Mouse (Mus musculus) embryo, embryonic 9.5 days (tissue): Measurements from ENCODE around the gene Grasp.

Experiments
- DNase-seq: peaks from one replicate; pipeline ENCODE4 v3.0.0-alpha.2; 2017; ENCODE audit errors: extremely low spot score

Grasp gene

DNA sequence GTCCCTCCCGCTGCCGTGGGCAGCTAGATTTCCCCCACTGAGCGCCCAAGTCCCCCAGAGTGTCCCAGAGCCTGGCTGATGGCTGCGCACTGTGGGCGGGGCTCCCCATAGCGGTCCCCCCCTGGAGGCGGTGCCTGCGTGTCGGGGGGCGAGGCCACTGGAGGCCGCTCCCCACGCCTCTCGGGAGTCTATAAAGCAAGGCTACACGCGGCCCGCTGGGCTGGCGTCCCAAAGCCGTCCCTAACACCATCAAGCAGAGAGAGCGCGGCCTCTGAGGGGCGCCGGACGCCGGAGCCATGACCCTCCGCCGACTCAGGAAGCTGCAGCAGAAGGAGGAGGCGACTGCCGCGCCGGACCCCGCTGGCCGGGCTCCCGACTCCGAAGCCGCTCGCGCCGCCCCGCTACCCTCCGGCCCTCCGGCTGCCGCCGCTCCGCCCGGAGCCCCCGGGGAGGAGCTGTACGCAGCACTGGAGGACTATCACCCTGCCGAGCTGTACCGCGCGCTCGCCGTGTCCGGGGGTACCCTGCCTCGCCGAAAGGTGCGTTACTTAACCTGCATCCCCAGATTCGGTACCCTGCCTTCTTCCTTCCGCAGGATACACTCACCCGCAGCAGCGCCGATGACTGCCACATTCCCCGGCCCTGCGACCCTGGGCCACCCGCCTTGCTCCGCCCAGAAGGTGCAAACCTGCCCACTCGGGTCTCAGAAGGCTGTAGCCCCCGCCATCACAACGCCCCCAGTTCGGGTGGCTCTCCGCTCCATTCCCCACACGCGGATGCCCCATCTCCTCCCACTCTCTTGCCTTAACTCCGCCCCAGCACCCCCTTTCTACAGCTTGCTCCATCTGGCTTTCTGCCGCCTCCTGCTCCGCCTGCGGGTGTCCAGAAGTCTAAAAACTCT lies at the start of gene Grasp:
Gene Grasp (plus strand): TSS at position 183 of the 901 bp plus-strand sequence.
- DNase-seq = peak; percentile 88

DNA sequence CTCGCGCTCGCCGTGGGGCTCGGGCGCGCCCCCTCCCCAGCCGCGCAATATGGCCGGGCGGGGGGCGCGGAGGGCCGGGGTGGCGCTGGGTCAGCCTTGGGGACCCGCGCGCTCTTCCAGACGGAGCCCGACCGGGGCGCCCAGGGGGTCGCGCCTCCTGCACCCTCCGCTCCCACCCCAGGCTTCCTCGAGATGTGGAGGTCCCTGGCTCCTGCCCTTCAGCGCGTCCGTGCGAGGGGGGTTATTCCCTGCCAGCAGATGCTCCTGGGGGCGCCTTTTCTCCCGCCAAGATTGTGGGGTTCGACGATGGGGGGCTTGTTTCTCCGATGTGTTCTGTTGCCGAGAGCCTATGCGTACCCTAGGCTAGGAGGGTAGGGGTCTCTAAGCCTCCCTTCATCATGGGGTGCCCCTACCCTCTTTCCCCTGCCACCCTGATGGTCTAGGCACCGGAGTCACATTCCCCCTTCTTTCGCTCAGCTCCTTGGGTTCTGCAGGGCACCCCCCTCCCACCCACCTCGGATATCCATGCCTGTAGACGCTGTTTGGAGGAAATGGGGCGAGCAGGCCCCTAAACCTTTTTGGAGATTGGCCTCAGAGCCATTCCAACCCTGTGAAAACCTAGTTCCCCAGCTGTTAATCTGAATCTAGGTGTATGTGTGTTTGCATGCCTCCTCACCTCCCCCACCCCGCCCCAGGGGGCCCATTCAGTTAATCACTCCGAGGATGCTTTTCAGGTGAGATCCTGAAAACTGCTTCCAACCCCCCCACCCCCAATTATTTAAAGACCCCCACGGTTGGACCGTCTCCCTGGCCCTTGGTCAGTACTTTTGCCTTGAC lies 49.5 kb upstream of the Grasp start:
- DNase-seq = no peak

DNA sequence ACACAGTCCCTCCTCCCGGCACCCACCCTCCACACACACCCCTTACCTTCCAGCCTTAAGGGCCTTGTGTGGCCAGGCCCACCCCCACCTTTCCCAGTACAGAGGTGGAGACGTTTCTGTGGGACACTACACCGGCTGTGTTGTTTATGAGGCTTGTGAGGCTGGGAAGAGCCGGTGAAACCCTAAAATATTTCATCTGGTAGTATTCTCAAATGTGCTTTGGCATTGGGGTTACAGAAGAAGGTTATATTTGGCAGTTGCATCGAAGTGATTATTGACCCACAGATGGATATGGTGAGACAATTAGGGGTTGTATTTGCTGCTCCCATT lies 48.9 kb upstream of the Grasp start:
- DNase-seq = no peak

DNA sequence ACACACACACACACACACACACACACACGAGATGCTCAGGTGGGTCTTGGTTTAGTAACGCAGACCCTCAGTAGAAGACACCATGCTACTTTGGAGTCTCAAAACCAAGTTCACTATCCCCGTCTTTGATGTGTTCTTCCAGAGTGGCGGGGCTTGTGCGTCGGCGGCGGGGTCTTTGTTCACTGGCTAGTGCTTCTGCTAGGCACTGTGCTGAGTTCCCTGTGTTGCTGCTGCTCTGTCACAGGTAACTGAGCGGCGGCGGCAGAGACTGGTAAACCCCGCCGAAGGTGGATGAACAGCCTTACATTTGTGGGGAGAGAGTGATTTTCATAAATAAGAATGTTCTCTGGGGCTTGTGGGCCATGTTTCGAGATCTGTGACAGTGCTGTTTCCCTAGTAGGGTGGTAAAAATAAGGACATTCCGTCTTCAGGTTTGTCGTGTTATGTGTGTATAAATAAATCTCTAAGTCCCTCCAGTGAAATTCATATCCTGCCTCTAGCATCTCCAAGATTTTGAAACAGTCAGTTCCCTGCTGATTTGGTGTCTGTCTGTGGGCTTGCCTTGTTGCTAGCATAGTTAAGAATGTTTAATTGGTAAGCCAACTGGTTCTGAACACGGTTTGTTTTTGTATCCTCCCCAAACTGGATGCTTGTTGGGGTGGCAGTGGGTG lies 48.2 kb upstream of the Grasp start:
- DNase-seq = no peak

DNA sequence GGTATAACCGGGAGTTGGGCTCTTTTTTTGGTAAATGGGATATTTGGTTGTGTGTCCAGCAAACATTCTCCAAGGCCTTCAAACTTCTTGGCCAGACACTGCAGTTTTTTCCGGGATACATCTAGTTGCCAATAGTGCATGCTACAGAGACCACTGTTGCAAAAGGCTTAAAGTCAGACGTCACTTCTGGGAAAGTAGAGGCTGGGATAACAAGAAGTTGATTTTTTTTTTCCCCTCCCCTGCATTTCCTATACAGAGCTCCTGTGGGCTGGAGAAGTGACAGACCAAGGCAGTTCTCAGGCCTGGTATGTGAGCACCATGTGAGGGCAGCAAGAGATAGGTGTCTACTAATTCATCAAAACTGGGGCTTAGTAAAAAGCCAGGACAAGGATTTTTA lies 47.7 kb upstream of the Grasp start:
- DNase-seq = no peak

DNA sequence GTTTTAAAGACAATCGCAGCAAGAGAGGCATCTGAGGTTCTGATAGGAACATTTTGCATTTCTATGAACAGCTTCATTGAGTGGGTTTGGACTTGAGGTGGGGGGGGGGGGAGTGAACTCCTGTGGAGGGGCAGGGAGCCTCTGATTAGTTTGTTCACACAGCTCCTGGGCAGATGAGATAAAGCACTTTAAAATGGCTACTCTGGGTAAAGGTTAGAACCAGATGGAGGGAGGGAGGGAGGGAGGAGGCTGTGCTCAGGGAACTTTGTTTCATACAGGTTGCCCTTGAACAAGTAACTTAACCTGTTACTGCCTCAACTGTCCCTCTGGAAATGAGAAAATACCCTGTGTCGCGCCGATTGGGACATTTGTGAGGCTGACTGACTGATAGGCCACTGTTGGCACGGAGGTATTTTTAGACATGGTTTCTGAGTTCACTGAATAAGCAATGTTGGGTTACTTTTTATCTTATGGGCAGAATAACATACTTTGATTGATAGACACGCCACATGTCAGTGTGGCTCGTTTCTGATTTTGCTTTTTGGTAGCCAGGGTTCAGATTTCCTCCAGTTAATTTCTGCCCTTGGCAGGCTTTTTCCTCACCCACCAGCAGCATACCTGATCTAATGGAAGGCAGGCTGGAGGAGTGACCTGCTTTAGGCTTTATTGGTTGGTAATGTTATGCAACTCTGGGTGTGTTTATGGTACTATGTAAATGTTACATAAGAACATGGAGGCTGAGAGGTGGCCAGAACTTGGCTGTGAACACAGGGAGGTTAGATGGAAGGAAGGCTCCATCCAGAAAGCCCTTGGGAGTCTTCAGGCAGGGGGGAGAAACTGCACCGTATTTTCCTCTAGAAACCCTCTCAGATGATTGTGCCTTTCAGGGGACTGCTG lies 46.9 kb upstream of the Grasp start:
- DNase-seq = no peak

DNA sequence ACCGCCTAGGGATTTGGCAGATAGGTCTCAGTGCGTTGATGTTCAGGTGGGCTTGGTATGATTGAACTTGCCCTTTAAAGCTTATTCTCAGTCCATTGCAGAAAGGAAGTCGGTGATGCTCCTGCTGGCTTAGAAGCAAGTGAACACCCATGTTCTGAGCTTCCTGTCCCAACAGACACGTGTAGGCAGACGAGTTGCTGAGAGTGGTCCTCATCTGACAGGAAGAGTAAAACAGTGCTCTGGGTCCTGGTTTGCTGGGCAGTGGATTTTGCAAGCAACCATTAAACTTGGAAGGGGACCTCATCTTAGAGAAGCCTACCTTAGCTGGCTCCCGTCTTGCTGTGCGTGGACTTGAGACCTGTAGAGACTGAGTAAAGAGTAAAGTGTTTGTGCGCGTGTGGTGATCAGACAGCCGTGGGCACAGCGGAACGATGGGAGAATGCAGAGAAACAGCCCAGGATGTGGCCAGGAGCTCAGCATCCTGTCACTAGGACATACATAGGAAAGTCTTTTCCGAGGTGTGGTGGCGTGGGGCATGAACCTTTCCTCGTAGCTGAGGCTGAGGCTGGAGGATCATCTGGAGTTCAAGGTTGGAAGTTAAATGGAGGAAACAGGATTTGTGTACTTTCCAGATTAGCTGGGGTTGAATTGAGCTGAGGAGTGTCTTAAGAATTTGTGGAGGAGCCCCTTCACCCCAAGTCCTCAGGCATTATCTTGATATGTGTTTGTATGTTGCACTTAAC lies 43.5 kb upstream of the Grasp start:
- DNase-seq = no peak

DNA sequence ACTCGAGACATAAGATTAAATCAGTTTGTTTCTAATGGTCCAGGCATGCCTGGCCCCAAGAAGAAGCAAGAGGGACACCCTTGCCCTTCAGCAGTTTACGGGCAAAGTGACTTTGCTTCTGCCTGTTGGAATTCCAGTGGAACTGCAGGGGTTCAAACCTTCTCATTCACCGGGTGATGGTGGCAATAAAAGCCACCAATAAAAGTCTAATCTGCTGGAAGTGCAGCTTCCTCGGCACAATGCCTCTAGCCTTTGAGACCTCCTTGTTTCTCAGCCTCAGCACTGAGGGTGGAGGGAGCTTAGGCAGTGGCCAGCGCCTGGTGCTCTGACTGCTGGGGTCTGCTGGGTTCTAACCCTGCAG lies 42.9 kb upstream of the Grasp start:
- no peak for DNase-seq

DNA sequence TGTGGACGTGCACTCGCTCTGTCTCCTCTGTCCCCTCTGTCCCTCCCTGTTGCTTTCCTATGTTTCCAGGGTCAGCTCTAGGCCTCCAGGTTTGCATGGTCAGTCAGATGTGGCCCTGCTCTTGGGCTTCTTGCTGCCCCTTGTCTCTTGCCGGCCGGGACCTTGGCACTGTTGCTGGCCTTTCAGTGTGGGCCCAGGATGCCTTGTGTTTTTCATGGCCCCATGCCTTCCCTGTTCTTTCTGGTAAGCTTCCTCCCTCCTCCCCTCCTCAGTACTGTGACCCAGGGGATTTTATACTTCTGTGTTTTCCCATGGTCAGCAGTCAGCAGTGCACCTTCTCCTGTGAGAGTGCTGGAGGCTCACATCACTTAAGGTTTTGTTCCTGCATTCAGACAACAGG lies 42.5 kb upstream of the Grasp start:
- DNase-seq = no peak

DNA sequence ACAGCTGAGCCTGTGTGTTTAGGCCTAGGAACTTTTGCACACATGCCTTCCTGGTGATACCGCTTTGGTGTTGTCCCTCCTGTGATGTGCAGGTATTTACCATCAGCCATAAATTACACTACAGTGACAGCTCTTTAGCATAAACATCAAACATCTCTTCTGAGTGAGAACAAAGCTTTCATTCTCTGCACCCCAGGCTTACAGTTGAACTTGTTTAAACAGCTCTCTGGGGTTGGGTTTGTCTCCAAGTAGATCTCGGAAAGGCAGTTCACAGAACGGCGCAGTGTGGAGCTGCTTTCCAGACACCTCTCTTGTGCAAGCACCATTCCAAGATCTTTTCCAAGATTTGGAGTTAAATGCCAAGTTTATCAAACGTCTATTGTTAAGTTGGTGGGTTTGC lies 41.3 kb upstream of the Grasp start:
- no peak for DNase-seq

DNA sequence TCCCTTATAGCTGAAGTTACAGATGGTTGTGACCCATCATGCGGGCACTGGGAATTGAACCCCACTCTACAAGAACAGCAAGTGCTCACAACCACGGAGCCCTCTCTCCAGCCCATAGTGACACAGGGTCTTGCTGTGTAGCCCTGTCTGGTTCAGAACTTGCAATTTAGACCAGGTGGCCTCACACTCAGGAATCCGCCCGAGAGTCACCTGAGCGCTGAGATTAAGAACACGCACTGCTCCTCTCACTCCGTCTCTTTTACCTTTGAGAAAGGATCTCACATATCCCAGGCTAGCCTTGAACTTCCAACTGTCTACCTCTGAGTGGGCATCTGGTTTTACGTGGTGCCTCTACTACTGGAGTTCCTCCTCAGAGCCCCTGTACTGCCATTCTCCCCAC lies 39.7 kb upstream of the Grasp start:
- DNase-seq = no peak

DNA sequence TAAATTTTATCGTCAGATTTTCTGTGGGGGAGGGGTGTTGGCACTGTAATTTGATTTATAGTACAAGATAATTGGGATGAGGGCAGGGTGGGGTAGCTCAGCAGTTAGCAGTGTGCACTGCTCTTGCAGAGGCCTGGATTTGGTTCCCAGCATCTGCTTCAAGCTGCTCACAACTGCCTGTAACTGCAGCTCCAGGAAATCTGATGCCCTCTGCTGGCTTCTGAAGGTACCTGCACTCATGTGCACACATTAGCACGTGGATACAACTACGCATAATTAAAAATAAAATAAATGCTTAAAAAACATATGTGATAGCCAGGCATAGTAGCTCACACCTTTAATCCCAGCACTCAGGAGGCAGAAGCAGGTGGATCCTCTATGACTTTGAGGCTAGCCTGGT lies 38.4 kb upstream of the Grasp start:
- no peak for DNase-seq

DNA sequence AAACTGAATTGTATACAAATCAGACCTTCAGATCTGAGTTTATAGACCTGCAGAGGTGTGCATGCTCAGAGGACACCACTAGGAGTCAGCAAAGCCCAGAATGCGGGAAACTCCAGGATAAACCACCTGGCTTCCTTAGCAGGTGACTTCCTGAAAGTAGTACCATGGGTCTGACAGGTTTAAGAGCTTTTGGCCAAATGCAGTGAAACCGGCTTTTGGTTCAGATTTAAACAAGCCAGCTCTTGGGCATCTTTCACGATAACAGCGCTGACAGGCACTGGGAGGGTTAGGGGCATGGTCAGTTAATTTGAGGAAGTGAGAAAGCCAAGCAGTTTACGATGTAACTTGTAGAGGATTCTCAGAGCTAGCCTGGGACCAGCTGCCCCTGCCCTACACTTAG lies 36.1 kb upstream of the Grasp start:
- DNase-seq = no peak

DNA sequence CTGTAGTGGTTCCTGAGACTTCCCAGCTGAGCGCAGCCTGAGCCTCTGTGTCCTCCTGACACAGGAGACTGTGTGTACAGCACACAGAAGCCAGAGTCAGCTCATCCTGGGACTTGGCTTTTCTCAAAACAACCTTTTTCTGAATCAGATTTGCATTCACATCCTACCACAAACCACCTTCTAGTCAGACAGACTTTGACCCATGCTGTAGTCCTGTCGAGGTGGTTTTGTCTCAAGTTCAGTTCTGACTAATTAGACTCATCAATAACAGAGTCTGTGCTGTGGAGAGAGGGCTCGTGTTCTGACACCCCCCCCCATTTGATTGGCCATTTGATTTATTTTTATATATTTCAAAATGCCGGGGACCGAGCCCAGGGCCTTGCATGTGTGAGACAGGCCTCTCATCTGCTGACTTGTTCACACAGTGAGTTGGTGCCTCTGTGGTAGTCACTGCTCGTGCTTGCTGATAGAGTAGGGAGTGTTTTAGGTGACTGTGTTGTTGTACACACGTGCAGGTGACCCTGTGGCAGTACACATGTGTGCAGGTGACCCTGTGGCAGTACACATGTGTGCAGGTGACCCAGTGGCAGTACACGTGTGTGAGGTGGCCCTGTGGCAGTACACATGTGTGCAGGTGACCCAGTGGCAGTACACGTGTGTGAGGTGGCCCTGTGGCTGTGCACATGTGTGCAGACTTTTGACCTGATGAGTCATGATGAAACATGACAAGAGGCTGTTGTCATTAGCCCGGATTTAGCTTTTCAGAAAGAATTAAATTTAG lies 33.8 kb upstream of the Grasp start:
- no peak for DNase-seq

DNA sequence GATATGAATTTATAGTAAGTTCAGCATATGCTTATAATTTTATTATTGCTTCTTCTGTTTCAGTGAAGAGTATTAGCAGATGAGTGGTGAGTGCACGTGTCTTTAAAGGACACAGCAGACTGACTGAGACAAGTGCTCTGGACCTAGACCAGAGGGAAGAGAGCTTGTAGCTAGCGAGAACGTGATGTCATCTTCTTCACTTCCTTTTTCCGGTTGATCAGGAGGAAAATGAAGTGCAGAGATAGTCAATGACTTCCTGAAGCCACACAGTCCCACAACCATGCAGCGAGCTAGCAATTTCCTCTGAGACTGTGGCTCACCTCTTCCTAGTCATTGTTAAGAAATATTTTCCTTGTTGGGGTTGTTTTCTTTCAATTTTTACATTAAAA lies 33.2 kb upstream of the Grasp start:
- no peak for DNase-seq

DNA sequence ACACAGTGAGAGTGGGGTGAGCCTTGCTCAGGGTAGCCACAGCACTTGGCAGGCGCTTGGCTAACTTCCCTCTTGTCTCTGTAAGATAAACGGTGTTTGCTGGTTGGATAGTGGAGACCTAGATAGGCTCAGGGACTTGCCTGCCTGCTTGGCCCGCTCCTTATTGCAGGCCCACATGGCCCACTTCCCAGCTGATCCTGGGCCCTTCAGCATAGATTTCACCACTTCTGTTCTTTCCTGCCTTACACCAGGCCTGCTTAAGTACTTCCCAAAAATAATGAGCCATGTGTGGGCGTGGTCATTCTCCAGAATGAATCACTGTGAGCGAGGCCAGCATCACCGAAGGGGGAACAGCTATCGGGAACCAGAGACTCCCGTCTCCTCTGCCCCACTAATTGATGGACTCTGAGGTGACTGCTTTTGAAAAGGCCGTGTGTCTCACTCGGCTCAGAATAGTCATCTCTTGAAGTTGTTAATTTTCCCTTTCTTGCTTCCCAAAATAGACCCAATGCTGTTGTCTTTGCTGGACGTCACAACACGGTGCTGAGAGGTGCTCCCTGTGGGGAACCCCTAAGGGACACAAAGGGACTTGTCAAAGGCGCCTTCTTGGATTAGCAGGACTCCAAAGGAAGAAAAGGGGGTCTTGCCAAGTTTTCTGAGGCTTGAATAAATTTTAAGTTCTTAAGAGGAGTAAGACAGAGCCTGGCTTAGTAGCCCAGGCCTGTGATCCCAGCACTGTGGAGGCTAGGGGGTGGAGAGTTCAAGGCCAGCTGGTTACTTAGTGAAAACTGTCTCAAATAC lies 32.3 kb upstream of the Grasp start:
- DNase-seq = no peak

DNA sequence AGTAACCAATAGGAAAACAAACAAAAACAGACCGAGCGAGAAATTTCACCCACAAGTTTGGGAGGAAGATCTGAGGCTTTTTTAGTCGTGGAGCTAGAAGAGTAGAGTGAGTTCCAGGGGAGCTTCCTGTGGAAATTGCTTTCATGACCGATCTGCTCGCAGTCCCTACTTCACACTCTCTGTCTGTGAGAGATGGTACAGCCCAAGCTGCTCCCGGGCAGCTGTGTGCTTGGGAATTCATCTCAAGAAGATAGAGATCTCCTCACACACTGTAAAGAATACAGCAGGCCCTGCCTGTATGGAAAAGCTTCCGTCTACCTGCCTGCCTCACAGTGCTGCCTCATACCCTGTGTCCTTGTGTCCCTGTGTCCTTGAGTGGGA lies 31.7 kb upstream of the Grasp start:
- DNase-seq = no peak

DNA sequence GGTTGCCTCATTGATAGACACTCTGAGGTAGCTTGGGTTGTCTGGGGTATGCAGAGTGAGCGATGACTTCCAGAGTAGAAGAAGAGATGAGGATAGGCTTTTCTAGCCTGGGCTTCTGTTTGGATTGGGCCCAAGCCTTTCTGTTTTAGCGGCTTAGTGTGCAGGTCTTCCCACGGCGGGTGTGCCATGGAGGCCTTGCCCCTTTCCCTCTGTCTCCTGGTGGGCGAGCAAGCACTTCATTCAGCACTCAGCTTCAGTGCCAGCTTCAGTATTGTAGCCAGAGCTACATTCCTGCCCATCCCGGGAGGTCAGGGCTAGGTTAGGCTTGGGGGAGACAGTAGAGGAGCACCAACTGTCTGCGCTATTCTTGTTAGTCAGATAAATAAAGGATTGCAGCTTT lies 31.3 kb upstream of the Grasp start:
- no peak for DNase-seq

DNA sequence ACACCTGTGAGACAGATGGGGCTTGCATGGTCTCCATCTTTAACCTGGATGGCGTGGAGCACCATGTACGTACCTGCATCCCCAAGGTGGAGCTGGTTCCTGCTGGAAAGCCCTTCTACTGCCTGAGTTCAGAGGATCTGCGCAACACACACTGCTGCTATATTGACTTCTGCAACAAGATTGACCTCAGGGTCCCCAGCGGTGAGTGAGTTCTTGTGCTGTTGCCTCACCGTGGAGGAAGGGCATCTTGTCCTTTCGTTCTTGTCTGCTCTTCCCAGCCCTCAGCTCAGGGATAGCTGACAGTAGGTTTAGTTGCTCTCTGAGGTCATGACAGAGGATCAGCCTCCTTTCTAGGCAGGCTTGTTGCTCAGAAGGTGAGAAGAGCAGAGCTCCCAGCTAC lies 30.0 kb upstream of the Grasp start:
- DNase-seq = no peak
